Mouse (Mus musculus): ENCODE results near the gene Nop2. TPM values are rescaled to one million over a fixed set of nuclear protein-coding genes. Genes with fewer than 3 reads are reported as not detected.
A peak's percentile ranks its signal among the peaks of the same experiment; 100 is the strongest.

The Nop2 gene
- total RNA-seq (2015; ENCODE audit: low replicate concordance), result 4.8 and 6.7 TPM in 2 replicates
- 10.5 and 11.8 TPM in 2 replicates for total RNA-seq (2017; ENCODE audit: low replicate concordance)

DNA sequence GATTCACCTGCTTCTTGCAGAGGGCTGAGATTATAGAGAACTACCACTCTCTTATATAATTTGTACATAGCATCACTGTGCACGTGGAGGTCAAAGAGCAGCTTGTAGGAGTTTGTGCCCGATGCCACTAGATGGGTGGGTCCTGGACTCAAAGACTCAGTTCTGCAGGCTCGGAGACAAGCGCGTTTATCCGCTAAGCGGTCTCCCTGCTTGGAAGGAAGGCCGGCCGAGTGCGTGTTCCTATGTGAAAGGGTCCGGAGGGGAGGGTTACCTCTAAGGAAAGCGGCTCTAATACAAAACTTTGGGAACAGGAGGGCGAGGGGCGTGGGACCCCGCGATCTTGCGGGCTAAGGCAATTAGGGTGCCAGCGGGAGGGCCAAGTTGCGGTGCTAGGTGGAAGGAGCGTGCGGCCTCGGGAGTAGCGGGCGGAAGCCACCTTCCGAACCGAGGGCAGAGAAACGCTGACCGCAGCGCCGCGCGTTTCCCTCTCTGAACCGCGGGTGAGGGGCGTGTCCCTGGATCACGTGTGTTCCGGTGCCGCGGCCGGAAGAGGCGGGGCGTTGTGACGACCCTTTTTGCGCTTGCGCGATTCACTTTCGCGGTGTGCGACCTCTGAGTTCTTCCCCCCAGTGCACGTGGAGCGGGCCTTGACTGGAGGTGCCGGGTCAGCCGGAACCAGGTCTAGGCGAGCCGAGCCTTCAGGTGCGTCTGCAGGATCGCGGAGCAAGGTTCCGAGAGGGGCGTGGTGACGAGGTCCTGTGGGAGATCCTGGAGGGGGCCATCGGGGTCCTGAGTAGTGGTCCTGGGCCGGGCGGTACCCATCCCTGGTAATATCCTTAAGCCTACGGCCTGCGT, at the start of gene Nop2:
Gene Nop2 (plus strand): TSS at position 608 of the 855 bp plus-strand sequence.
- peak; percentile 97 for ATAC-seq (replicated peaks; ENCODE audit: low FRiP score, poor library complexity, severe bottlenecking)

DNA sequence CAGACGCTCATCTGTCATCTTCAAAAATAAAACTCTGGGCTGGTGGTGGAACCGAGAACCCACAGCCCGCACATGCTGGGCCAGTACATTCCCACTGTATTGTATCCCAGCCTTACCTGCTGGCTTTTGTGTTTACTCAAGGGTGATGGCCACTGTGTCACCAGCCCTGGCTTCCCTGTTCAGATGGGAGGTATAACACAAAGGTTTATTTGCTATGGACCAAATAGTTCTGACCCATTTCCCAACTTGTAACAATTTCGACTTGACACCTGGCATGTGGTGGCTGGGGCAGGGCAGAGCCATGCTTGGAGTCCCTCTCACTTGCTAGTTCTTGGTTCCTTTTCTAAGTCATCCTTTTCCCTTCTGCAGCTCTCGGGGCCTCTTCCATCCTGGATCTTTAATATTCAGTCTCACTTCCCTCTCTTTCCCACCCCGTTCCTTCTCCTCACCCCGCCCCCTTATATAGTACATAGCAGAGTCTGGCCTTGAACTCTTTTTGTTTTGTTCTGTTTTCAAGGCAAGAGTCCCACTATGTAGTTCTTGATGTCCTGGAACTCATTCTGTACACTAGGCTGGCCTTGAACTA, 48.8 kb upstream of the Nop2 start:
- ATAC-seq (replicated peaks; ENCODE audit: low FRiP score, poor library complexity, severe bottlenecking), result no peak

DNA sequence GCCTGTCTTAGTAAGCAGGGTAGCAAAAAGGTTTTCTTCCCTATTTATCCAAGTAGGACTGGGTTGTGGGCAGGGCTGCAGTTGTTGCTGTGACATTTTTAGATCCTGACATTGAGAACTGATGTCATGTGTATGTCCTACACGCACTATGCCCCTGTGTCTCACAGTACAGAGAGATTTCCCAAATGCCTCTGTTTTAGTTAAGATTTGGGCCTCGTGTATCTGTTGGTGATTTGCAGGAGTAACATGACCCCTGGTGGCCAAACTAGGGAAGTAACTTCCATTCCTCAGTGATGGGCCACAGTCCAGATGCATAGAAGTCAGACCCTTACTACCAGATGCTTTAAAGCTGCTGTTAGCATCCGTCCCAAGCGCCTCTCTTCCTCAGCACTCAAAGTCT, 47.3 kb upstream of the Nop2 start:
- ATAC-seq (replicated peaks; ENCODE audit: low FRiP score, poor library complexity, severe bottlenecking), result peak; percentile 61

DNA sequence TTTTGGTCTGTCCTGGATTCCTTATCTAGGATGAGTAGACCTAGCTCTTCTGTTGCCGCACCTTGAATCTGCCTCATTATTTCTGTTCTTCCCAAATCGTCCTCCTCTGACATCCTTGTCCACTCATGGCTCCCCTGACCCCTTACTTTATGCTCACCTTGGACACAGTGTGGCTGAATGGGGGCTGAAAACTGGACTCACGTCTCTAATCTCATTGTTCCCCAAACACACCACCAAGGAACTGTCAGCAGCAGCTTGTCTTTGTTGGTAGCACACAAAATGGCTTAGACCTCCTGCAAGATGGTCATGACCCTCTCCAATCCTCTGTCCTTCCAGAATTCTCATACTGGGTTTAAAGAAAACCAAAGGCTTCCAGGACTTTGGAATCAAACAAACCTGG, 43.8 kb upstream of the Nop2 start:
- ATAC-seq (replicated peaks; ENCODE audit: low FRiP score, poor library complexity, severe bottlenecking), result no peak

DNA sequence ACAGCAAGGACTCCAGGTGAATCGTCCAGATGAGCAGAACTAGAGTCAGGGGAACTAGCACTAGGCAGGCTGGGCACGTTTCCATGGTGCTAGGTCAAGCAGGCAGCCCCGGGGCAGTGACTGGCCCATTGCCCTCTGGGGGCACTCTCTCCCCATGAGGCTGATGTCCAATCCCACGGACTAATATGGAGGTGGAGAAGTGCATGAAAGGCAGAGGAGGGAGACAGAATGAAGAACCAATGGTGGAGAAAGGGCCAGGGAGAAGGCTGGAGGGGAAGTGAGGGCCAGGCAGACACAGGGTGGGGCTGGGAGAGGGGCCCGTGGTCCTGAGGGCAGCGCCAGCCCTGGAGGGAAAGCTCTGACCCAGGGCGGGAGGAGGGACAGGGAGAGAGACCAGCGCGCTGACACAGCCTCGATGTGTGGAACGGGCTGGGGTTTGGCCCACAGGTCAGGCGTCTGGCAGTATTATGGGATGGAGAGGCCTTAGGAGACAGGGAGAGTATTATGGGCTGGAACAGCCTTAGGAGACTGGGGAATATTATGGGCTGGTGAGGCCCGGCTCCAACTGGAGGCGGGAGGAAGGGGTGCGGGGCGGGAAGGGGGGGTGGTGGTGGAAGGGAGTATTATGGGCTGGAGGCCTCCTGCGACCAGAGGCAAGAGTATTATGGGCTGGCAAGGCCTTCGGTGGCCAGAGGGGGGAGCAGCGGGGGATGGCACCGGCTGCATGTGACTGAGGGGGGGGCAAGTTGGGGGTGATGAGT, 43.0 kb upstream of the Nop2 start:
- peak; percentile 64 for ATAC-seq (replicated peaks; ENCODE audit: low FRiP score, poor library complexity, severe bottlenecking)

DNA sequence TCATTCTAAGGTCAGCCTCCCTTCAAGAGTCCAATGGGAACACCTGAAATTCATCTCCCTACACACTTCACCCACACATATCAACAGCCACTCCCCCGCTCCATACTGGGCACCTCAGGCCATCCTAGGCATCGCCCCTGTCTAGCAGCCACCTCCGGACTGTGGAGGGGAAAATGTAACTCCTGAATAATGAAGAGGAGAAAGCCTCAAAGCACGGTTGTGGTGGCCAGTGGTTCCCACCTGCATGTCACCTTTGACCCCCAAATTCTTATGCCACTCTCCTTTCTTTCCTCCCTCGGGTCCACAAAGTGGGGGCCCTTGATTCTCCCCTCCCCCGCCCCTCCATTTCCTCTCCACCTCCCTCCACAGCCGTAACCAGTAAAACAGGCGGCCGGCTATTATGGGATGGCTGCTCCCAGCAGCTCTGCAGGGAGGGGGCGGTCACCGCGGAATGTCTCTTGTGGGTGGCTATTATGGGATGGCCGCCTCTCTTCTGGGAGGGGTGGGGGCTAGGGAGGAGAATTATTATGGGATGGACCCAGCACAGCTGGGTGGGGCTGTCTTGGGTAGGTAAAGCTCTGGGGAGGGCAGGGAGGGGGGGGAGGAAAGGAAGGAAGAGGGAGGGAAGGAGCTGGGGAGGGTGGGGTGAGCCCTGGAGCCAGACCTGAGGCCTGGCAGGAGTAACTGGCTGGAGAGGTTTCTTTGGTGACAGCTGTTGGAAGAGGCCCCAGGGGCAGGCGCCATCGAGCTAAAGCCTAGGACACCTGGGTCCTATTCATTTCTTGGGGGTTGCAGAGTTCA, 42.0 kb upstream of the Nop2 start:
- ATAC-seq (replicated peaks; ENCODE audit: low FRiP score, poor library complexity, severe bottlenecking), result peak; percentile 58

DNA sequence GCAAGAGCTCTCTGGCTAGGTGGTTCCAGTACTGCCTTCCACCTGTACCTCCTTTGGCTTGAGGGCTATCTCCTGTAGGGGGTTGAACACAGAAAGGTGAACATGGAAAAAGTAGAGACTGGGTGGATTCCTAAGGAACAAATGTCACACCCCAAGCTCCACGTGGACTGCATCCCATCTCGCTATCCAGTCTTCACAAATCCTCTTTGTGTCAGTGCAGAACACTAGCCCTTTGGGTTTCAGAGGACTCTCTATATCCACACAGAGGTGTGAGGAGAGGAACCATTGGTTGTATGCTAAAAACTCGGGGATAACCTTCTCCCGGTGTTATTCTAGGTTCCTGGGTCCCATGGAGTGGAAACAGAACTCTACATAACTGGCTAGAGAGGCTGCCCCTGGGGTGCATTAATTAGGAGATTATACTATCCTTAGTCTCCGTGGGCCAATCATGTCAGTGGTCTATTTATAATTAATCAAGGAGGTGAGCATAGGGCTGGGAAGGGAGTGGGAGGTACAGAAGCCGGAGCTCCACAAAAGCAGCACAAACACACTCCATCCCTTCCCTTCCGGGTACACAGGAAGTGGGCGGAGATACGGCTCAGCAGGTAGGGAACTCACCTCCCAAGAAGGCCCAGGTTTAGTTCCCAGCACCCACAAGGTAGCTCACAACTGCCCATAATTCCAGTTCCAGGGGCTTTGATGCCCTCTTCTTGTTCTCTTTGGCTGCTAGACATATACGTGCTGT, 41.2 kb upstream of the Nop2 start:
- ATAC-seq (replicated peaks; ENCODE audit: low FRiP score, poor library complexity, severe bottlenecking), result peak; percentile 3; the same call in 1 of the 2 replicates

DNA sequence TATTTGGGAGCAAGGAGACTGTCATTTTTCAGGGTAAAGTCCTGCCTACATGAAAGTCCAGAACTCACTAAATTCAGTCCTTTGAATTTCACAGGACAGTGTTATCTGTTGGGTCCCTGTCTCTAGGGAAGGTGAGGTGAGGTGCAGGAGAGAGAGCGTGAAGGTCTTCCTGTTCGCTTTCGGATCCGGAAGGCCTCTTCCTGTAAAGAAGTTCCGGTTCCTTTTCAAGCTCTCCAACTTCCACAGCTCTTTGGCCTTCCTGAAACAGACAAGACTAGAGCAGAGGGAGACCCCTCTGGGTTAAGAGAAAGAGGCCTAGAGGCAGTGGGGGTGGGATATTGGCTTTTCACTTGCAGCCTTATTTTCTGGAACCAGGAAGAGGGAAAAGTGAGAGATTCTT, 39.3 kb upstream of the Nop2 start:
- ATAC-seq (replicated peaks; ENCODE audit: low FRiP score, poor library complexity, severe bottlenecking), result no peak

DNA sequence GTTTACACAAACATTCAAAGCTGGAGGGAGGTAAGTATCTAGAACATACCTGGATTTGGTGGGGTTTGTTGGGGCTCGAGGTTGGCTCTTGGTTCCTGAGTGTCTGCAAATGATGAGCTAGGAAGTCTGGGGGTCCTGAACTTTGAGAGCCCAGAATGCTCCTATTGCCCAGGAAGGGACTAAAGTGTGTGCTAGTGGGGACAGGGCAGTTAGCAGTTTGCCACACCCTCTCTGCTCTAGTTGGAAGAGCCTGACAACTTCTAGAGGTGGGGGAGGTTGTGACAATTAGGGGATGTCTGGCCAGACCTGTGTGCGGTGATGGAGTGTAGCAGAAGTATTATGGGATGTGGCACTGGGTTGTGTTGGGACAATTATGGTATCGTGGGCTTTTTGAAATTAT, 36.9 kb upstream of the Nop2 start:
- ATAC-seq (replicated peaks; ENCODE audit: low FRiP score, poor library complexity, severe bottlenecking), result no peak

DNA sequence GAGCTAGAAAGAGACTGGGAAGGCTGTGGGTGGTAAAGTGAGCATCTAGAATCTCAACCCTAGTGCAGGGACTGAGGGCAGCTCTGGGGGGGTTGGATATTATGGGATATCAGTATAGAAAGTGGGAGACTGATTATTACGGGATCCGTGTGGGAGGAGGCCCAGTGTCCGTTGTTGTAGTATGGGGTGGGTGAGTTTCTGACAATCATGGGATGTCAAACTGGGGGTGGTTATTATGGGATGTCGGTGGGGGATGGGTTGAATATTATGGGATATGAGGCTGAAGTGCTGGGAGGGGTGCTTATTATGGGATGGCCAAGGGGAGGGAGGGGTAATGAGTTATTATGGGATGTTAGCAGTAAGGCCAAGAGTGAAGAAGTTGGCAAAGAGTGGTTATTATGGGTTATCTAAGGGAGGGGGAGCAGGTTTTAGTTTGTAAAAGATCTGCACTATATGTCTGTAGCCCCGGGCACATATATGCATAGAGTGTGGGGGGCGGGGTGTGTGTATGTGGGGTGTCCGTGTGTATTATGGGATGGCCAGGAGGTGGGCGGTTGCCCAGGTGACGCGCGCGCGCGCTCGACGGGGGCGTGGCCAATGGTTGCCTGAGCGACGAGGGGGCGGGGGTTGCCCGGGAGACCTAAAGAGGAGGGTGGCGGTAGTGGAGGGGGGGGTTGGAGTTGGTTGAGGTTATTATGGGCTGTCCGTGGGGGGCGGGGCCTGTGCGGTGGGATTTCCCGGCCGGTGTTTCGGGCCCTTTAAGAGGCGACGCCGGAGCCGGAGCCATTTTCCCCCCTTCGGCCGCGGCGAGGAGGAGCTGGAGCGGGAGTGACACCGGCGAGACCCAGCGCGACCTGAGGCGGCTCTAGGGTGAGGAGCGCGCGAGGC, 36.1 kb upstream of the Nop2 start, which contains the start of gene Chd4:
Gene Chd4 (plus strand): TSS at position 591 of the 888 bp plus-strand sequence.
- peak; percentile 75 for ATAC-seq (replicated peaks; ENCODE audit: low FRiP score, poor library complexity, severe bottlenecking)

DNA sequence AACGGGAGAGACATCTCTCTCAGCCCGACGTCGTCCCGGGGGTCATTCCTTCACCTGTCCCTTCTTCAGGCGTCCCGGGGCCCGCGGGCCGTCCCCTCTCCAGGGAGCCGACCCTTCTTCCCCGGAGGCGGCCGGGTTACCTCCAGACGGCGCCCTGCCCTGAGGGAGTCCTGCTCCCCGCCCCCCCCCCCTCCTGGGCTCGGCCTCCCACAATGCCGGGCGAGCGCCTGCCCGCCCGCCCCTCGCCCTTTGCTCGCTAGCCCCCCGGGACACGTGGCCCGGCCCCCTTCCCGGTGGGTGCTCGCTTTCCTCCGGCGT, 35.5 kb upstream of the Nop2 start:
- no peak for ATAC-seq (replicated peaks; ENCODE audit: low FRiP score, poor library complexity, severe bottlenecking)

DNA sequence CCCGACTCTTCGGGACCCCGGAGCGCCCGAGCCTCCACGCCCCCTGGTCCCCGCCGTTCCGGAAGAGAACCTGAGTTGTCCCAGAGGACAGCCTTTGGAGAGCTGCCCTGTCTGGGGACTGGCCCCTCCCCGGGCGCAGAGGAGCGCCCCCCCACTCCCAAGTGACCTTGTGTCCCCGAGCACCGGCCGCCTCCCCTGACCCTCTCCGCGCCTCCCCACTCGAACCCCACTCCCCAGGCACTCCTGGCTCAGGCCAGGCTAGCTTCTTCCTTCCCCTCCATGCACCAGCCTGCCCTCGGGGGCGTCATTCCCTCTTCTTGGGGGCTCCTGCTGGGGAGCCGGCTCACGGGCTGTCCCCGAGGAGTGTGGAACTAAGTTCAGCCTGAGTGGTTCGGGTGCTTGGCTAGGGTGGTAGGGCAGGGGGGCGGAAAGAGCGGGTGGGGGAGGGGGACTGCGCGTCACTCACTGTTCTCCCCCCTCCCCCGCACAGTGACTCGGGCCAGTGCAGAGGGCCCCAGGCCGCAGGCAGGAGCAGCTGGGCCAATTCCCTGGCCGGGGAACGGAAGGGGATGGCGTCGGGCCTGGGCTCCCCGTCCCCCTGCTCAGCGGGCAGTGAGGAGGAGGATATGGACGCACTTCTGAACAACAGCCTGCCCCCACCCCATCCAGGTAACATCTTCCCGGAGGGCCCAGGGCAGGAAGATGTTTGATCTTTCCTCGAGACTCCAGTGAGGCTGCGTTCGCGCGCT, 34.9 kb upstream of the Nop2 start:
- ATAC-seq (replicated peaks; ENCODE audit: low FRiP score, poor library complexity, severe bottlenecking), result no peak

DNA sequence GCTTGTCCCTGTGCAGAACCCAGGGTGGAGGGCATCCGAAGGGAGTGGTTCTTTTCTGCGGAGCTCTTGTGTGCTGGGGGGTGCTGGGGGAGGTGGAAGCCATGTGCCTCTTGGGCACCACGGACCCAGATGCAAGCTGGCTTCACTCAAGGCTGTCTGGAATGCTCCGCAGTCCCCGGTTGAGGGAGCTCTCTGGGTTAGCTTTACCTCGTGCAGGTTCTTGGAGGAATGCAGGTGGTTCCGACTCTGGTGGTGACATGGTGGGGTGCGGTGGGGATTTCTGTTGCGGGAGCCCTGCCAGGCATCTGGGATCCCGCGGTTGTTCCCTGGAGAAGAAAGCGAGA, 34.4 kb upstream of the Nop2 start:
- ATAC-seq (replicated peaks; ENCODE audit: low FRiP score, poor library complexity, severe bottlenecking), result 0 out of 2 replicates have a peak, but pooled peaks have one; percentile 15

DNA sequence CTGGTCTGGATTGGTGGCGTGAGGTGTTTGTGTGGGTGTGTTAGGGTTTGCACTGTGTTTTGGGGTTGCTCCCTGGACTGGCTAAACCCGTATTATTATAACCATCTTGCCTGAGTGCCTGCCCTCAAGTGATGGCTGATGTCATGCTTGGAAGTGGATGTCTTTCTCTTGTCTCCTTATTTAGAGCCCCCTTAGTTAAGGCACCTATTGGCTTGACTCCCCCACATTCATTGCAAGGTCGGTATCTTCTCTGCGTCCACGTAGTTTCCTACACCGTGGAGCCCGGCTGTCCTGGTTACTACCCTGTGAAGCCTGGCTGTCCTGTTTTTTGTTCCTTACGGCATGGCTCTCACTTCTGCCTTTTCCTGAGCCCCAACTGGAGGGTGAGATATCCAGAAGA, 33.8 kb upstream of the Nop2 start:
- no peak for ATAC-seq (replicated peaks; ENCODE audit: low FRiP score, poor library complexity, severe bottlenecking)

DNA sequence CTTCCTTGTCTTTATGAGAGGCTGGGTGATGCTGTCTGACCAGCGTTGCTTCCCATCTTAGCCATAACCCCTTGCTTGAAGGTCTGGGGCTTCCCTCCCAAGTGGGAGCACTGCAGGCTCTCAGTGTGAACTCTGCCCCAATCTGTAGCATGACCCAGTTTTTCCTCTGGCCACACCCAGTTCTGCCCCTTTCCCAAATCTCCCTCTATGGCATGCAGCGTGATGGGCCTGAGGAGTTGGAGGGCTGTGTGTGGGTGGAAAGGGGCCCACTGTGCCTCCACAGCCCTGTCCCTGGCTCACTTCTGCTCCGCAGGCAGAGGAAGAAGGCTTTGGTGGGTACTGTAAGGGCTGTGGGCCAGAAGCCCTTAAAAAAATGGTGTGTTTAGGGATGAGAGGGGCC, 33.2 kb upstream of the Nop2 start:
- ATAC-seq (replicated peaks; ENCODE audit: low FRiP score, poor library complexity, severe bottlenecking), result no peak

DNA sequence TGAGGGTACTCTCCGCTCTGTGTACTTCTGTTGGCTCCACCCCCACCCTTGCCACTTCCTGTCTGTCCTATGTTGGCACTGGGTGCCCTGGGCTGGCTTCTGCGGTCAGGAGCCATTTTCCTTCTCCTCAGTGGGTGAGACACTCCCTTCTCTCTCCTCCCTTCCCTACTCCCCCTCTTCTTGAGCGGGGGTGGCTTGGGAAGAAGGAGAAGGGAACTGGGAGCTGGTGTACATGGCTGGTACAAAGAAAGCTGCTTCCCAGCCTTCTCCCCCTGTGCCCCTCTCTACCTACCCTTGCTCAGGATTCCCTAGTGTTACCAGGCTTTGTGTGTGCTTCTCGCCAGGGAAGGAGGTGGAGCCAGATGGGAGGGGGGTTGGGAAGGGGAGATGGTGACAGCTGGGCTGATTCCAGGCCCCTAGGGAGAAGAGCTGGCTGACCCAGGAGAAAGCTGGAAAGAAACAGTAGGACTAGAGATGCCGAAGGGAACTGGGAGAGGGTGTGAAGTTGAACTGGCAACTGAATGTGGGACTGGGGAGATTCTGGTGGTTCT, 32.2 kb upstream of the Nop2 start:
- no peak for ATAC-seq (replicated peaks; ENCODE audit: low FRiP score, poor library complexity, severe bottlenecking)

DNA sequence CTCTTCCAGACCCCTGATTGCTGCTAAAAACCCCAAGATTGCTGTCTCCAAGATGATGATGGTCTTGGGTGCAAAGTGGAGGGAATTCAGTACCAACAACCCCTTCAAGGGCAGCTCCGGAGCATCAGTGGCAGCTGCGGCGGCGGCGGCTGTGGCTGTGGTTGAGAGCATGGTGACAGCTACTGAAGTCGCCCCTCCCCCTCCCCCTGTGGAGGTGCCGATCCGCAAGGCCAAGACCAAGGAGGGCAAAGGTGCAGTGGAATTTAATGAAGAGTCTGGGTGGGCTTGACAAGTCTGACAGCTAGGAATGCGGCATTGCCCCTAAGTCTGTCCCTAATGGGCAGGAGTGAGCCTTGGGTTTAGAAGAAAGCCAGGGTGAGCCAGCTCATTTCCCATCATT, 30.3 kb upstream of the Nop2 start:
- ATAC-seq (replicated peaks; ENCODE audit: low FRiP score, poor library complexity, severe bottlenecking), result no peak
